Mouse (Mus musculus) activated CD4-positive, CD25-positive, alpha-beta regulatory T cell, adult 4 months (primary cell): Measurements from ENCODE around the gene Gata2. TPM values are rescaled to one million over a fixed set of nuclear protein-coding genes. Genes with fewer than 3 reads are reported as not detected.

ENCODE experiments used
- polyA plus RNA-seq, 2 experiments: library from polyadenylated mRNA; unstranded; fragments of 100-300 nt; shearing (Covaris generic); gene quantifications; one replicate each; pipeline ENCODE4 v1.2.1; 2017

Gene Gata2
- polyA plus RNA-seq, 2 experiments from 2014 or later: not detected

Other genes with a start within 250 kb of the Gata2 start
- gene H1fx, start 212.3 kb upstream of the Gata2 start, polyA plus RNA-seq: not detected
- 100 to 1,000 TPM; 294 to 336 TPM for gene Rab7, start 148.6 kb upstream of the Gata2 start, polyA plus RNA-seq
- gene Rpn1, start 109.4 kb upstream of the Gata2 start, polyA plus RNA-seq: 100 to 1,000 TPM; 100 to 113 TPM
- not detected for gene Dnajb8, start 28.4 kb downstream of the Gata2 start, polyA plus RNA-seq